Mouse (Mus musculus): ENCODE data around the gene Rab33b.
"Not testable (repeated sequence)": the region's sequence is repeated elsewhere in the genome, so short reads cannot be mapped to it uniquely, and the experiment has no call there.

Gene Rab33b

GRCm38 (mm10) chr3:51483741-51484359 lies at the start of gene Rab33b:
Gene Rab33b (plus strand): TSS chr3:51483920.
- DNase-seq, result peak; percentile 96 to 99

DNA sequence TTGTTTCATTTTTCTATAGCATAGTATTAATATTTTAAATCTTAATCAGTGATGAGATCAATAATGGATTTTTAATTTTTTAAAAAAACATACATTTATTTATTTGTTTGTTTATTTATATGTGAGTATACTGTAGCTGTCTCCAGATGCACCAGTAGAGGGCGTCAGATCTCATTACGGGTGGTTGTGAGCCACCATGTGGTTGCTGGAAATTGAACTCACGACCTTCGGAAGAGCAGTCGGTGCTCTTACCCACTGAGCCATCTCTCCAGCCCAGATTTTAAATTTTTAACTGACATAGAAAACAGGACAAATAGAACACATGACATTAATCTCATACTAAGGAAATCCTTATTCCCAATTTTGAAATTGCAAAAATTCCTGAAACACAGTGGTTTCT lies 49.4 kb upstream of the Rab33b start:
- not testable (repeated sequence) for DNase-seq

GRCm38 (mm10) chr3:51434871-51435595 lies 48.7 kb upstream of the Rab33b start:
- no peak for DNase-seq

- DNase-seq, result no peak
Observed at GRCm38 (mm10) chr3:51468530-51468929, 15.2 kb upstream of the Rab33b start.

- DNase-seq, result no peak
Observed at GRCm38 (mm10) chr3:51475706-51476105, 8.0 kb upstream of the Rab33b start.

GRCm38 (mm10) chr3:51479893-51480292 lies 3.8 kb upstream of the Rab33b start:
- no peak for DNase-seq

DNA sequence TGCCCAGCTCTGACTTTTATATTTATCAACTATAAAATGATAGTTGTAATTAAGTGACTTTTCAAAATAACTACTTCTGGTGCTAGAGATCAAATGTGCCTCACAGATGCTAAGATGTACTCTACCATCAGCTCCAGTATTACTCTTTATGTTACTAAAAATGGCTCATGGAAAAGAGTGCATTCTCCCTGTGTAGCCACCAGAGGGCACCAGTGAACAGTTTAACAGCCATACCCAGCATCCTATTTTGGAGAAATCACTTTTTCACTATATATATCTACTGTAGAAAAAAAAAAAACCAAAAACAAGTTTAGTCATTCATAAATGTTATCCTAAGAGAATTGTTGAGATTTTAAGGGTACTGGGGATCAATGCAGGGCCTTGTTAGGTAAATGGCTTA lies 2.7 kb upstream of the Rab33b start:
- DNase-seq, result peak in 1 of 2 experiments; percentile 52

GRCm38 (mm10) chr3:51481881-51482280 lies 1.8 kb upstream of the Rab33b start:
- DNase-seq, result no peak

GRCm38 (mm10) chr3:51482781-51483180 lies 939 bp upstream of the Rab33b start:
- DNase-seq, result no peak

DNA sequence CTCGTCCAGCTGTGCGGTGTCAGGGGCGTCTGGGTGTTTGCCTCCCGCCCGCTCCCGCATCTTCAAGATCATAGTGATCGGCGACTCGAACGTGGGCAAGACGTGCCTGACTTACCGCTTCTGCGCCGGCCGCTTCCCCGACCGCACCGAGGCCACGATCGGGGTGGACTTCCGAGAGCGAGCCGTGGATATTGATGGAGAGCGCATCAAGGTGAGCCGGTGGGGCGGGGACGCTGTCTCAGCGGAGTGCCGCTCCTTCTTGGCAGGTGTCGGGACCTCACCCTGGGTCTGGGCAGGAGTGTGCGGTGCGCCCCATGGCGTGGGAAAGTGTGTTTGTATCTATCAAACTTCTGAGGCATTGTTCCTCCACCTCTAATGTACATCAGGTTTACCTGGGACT lies 650 bp downstream of the Rab33b start:
- no peak for DNase-seq

DNA sequence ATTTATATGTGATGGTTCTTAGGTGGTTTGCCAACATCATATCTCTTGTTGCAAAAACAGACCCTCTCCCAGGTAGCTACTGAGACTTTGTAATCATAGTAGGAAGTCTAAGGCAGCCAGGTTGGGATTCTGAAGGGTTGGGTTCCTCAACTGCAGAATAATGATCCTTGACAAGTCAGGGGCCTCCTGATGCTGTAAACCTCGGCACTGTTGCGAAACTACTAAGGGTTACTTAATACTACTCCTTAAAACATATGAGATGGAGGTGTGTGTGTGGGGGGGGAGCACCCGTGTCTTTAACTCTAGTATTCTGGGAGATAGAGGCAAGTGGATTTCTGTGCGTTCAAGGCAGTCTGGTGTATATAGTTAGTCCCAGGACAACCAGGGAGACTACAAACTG lies 1.6 kb downstream of the Rab33b start:
- DNase-seq, result no peak

- DNase-seq, result peak in 1 of 2 experiments; percentile 22
Observed at GRCm38 (mm10) chr3:51486491-51487195, 2.9 kb downstream of the Rab33b start.

GRCm38 (mm10) chr3:51490088-51490753 lies 6.5 kb downstream of the Rab33b start:
- no peak for DNase-seq

DNA sequence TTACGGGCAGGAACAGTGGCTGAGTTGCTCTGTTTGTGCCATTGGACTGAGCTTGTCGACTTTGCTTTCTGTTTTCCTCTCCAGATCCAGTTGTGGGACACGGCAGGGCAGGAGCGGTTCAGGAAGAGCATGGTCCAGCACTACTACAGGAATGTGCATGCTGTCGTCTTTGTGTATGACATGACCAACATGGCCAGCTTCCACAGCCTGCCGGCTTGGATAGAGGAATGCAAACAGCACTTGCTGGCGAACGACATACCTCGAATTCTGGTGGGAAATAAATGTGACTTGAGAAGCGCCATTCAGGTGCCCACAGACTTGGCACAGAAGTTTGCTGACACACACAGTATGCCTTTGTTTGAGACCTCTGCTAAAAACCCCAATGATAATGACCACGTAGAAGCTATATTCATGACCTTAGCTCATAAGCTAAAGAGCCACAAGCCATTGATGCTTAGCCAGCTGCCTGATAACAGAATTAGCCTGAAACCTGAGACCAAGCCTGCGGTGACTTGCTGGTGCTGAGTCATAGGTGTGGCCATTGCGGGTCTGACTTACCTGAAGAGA lies 9.6 kb downstream of the Rab33b start:
- no peak for DNase-seq

DNA sequence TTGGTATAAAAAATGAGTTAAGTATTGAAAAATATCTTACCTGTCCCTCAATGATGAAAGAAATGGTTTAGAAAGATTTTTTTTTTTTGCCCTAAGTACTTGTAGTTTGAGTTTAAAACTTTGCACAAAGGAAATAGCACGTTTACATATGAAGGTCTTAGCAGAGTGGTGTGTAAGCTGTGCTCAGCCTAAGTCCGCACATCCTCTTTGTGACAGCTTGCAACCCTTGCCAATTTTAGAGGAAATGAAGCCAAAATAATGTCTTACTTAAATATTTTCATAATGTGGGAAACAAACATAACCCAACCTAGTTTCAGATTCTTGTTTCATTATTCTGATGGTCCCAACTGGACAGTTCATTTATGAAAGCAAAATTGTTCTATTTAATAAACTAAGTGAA lies 10.7 kb downstream of the Rab33b start:
- DNase-seq, result no peak

DNA sequence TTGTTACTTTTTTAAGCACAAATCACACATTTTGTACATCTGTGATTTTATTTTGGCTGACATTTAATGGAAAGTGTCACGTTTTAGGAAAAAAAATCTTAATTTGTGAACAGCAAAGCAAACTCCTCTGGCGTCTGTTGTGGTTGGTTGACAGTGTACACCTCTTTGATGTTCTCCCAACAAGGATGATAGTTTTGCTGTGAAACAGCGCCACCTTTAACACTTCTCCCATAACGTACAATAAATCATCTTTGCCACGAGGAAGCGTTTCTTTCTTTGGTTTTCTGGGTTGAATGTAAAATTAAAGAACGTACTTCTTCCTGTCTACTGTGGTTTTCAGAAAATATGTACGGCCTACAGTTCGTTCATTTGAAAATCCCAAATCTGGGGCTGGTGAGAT lies 11.9 kb downstream of the Rab33b start:
- no peak for DNase-seq

DNA sequence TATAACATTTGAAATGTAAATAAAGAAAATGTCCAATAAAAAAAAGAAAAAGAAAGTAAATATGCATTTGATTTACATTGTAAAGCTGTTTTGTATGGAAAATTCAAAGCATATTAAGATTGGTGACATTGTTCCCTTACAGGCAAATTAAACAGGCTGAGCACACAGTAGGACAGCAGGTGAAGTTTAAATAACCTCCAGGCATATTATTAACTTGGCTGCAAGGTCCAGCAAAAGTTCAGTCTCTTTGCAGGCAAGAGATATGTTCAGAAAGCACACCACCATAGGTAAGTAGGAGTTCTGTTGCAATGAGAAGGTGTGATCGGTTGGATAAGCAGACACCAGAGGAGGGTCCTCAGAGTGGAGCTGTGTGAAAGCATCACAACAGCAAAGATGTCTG lies 14.3 kb downstream of the Rab33b start:
- no peak for DNase-seq

- DNase-seq, result no peak
Observed at GRCm38 (mm10) chr3:51498659-51499058, 14.9 kb downstream of the Rab33b start.

DNA sequence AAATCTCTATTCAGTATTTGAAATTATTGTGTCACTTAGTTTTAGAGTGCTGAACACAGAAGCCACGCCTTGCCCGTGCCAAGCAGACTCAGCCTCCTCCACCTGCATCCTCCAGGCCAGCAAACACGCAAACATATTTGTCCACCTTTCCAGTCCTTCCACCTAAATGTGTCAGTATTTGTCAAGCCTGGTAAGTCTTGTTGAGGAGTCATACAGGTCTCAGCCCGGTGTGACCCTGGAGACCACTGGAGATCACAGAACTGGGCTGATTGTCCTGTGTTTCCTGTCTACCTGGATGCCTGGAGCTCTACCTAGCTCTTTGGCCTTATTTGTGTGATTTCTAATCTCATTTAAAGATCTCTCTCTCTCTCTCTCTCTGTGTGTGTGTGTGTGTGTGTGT lies 16.2 kb downstream of the Rab33b start:
- DNase-seq, result no peak

- DNase-seq, result no peak
Observed at GRCm38 (mm10) chr3:51504385-51504952, 20.7 kb downstream of the Rab33b start.

DNA sequence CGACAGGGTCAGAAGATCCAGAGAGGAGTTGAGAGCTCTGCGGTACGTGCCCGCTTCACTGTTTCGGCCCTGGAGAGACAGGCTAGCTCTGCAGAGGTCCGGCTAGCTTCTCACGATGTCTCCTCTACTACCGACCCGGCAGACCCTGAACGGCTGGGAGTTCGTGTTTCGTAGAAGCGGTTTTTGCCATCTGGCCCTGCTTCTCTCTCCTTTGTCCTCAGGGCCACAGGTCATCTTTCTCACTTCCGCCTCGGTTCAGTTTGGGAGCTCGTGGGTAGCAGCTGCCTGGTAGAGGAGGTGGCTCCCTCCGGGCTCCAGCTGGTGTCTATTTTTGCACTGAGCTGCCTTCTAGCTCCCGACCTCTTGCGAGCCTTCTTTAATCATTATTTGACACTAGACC lies 21.7 kb downstream of the Rab33b start:
- peak in 1 of 2 experiments; percentile 58 for DNase-seq

DNA sequence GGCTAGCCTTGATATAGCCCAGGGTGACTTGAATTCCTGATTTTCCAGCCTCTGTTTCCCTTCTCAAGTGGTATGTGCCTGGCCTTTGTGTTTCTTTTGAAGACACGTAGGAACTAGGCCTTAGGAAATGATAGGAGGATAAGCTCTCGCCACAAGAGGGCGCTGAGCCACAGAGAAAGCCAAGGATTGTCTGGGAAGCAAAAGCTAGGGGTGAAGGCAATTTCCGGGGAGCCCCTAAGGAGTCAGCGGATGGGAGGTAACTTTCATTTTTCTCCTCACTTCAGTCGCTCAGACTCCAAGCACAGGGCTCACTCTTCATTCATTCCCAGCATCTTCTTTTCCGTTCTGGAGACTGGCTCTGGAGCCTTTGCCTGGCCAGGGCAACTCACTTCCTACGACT lies 27.2 kb downstream of the Rab33b start:
- DNase-seq, result peak; percentile 76 to 90

- no peak for DNase-seq
Observed at GRCm38 (mm10) chr3:51511983-51512382, 28.3 kb downstream of the Rab33b start.
